Mouse (Mus musculus): ENCODE data around the gene Lpp. TPM values are rescaled to one million over a fixed set of nuclear protein-coding genes. Genes with fewer than 3 reads are reported as not detected.

Lpp gene
- 176 and 181 TPM in 2 replicates for polyA plus RNA-seq (2012; rRNA removed)

GRCm38 (mm10) chr16:24392651-24393555 lies at the start of gene Lpp:
Lpp (plus strand) TSS chr16:24393507.
- TF ChIP-seq POLR2A (IDR thresholded peaks at IDR 0.05; ENCODE audit: control insufficient read depth, low read depth, low read length): 0 out of 2 replicates have a peak, but pooled peaks have one; percentile 3
- TF ChIP-seq CTCF (IDR thresholded peaks at IDR 0.05; ENCODE audit: control insufficient read depth, insufficient read depth, insufficient replicate concordance, low read depth, low read length): no peak
- peak within 1 kb of the TSS; percentile 90 for H3K4me3 ChIP-seq (ENCODE audit: control insufficient read depth, low read depth, low read length)
- no peaks in the 10 kb centered on the region for H3K36me3 ChIP-seq (ENCODE audit: control insufficient read depth, insufficient read depth, low read length)
- no peaks in the 10 kb centered on the region for H3K27me3 ChIP-seq (ENCODE audit: control insufficient read depth, insufficient read depth, low read length)
- H3K4me1 ChIP-seq (ENCODE audit: control insufficient read depth, insufficient read depth, low read length): peaks cover 6% of the 10 kb centered on the region
- peak within 1 kb of the TSS; percentile 66 for H3K27ac ChIP-seq (ENCODE audit: control insufficient read depth, insufficient read depth, low read depth, low read length)

GRCm38 (mm10) chr16:24347582-24348411 lies 45.5 kb upstream of the Lpp start:
- H3K27ac ChIP-seq (ENCODE audit: control insufficient read depth, insufficient read depth, low read depth, low read length): no peak overlapping the region
- H3K4me3 ChIP-seq (ENCODE audit: control insufficient read depth, low read depth, low read length): no peak overlapping the region
- H3K4me1 ChIP-seq (ENCODE audit: control insufficient read depth, insufficient read depth, low read length): peaks cover 5% of the 10 kb centered on the region
- no peaks in the 10 kb centered on the region for H3K36me3 ChIP-seq (ENCODE audit: control insufficient read depth, insufficient read depth, low read length)
- TF ChIP-seq POLR2A (IDR thresholded peaks at IDR 0.05; ENCODE audit: control insufficient read depth, low read depth, low read length) (no peak), CTCF (IDR thresholded peaks at IDR 0.05; ENCODE audit: control insufficient read depth, insufficient read depth, insufficient replicate concordance, low read depth, low read length) (no peak)
- H3K27me3 ChIP-seq (ENCODE audit: control insufficient read depth, insufficient read depth, low read length): no peaks in the 10 kb centered on the region

GRCm38 (mm10) chr16:24350306-24350705 lies 43.0 kb upstream of the Lpp start:
- H3K27ac ChIP-seq (ENCODE audit: control insufficient read depth, insufficient read depth, low read depth, low read length): no peak overlapping the region
- no peak overlapping the region for H3K4me3 ChIP-seq (ENCODE audit: control insufficient read depth, low read depth, low read length)
- no peaks in the 10 kb centered on the region for H3K36me3 ChIP-seq (ENCODE audit: control insufficient read depth, insufficient read depth, low read length)
- no peak for TF ChIP-seq POLR2A (IDR thresholded peaks at IDR 0.05; ENCODE audit: control insufficient read depth, low read depth, low read length)
- TF ChIP-seq CTCF (IDR thresholded peaks at IDR 0.05; ENCODE audit: control insufficient read depth, insufficient read depth, insufficient replicate concordance, low read depth, low read length): no peak
- peaks cover 5% of the 10 kb centered on the region for H3K4me1 ChIP-seq (ENCODE audit: control insufficient read depth, insufficient read depth, low read length)
- no peaks in the 10 kb centered on the region for H3K27me3 ChIP-seq (ENCODE audit: control insufficient read depth, insufficient read depth, low read length)

GRCm38 (mm10) chr16:24350751-24351150 lies 42.6 kb upstream of the Lpp start:
- Histone ChIP-seq H3K27me3 (ENCODE audit: control insufficient read depth, insufficient read depth, low read length) (no peaks in the 10 kb centered on the region), H3K4me1 (ENCODE audit: control insufficient read depth, insufficient read depth, low read length) (peaks cover 5% of the 10 kb centered on the region), H3K4me3 (ENCODE audit: control insufficient read depth, low read depth, low read length) (no peak overlapping the region), H3K27ac (ENCODE audit: control insufficient read depth, insufficient read depth, low read depth, low read length) (no peak overlapping the region), H3K36me3 (ENCODE audit: control insufficient read depth, insufficient read depth, low read length) (no peaks in the 10 kb centered on the region)
- TF ChIP-seq POLR2A (IDR thresholded peaks at IDR 0.05; ENCODE audit: control insufficient read depth, low read depth, low read length): no peak

GRCm38 (mm10) chr16:24351811-24352210 lies 41.5 kb upstream of the Lpp start:
- Histone ChIP-seq H3K36me3 (ENCODE audit: control insufficient read depth, insufficient read depth, low read length) (no peaks in the 10 kb centered on the region), H3K4me3 (ENCODE audit: control insufficient read depth, low read depth, low read length) (no peak overlapping the region), H3K27me3 (ENCODE audit: control insufficient read depth, insufficient read depth, low read length) (no peaks in the 10 kb centered on the region), H3K4me1 (ENCODE audit: control insufficient read depth, insufficient read depth, low read length) (peaks cover 5% of the 10 kb centered on the region), H3K27ac (ENCODE audit: control insufficient read depth, insufficient read depth, low read depth, low read length) (no peak overlapping the region)
- TF ChIP-seq POLR2A (IDR thresholded peaks at IDR 0.05; ENCODE audit: control insufficient read depth, low read depth, low read length) (no peak), CTCF (IDR thresholded peaks at IDR 0.05; ENCODE audit: control insufficient read depth, insufficient read depth, insufficient replicate concordance, low read depth, low read length) (no peak)

- H3K36me3 ChIP-seq (ENCODE audit: control insufficient read depth, insufficient read depth, low read length): no peaks in the 10 kb centered on the region
- no peaks in the 10 kb centered on the region for H3K4me1 ChIP-seq (ENCODE audit: control insufficient read depth, insufficient read depth, low read length)
- H3K27ac ChIP-seq (ENCODE audit: control insufficient read depth, insufficient read depth, low read depth, low read length): no peak overlapping the region
- H3K4me3 ChIP-seq (ENCODE audit: control insufficient read depth, low read depth, low read length): no peak overlapping the region
- H3K27me3 ChIP-seq (ENCODE audit: control insufficient read depth, insufficient read depth, low read length): no peaks in the 10 kb centered on the region
- TF ChIP-seq POLR2A (IDR thresholded peaks at IDR 0.05; ENCODE audit: control insufficient read depth, low read depth, low read length) (no peak), CTCF (IDR thresholded peaks at IDR 0.05; ENCODE audit: control insufficient read depth, insufficient read depth, insufficient replicate concordance, low read depth, low read length) (no peak)
These were observed 39.5 kb upstream of the Lpp start for GRCm38 (mm10) chr16:24353816-24354215.

GRCm38 (mm10) chr16:24361667-24362066 lies 31.6 kb upstream of the Lpp start:
- H3K4me3 ChIP-seq (ENCODE audit: control insufficient read depth, low read depth, low read length): no peak overlapping the region
- TF ChIP-seq POLR2A (IDR thresholded peaks at IDR 0.05; ENCODE audit: control insufficient read depth, low read depth, low read length) (no peak), CTCF (IDR thresholded peaks at IDR 0.05; ENCODE audit: control insufficient read depth, insufficient read depth, insufficient replicate concordance, low read depth, low read length) (no peak)
- no peaks in the 10 kb centered on the region for H3K27me3 ChIP-seq (ENCODE audit: control insufficient read depth, insufficient read depth, low read length)
- no peaks in the 10 kb centered on the region for H3K36me3 ChIP-seq (ENCODE audit: control insufficient read depth, insufficient read depth, low read length)
- no peaks in the 10 kb centered on the region for H3K4me1 ChIP-seq (ENCODE audit: control insufficient read depth, insufficient read depth, low read length)
- no peak overlapping the region for H3K27ac ChIP-seq (ENCODE audit: control insufficient read depth, insufficient read depth, low read depth, low read length)

All from testis, adult 2 months (tissue).